Comparison of ENCODE assay signal across 7 mouse cellular contexts in the genomic region with DNA sequence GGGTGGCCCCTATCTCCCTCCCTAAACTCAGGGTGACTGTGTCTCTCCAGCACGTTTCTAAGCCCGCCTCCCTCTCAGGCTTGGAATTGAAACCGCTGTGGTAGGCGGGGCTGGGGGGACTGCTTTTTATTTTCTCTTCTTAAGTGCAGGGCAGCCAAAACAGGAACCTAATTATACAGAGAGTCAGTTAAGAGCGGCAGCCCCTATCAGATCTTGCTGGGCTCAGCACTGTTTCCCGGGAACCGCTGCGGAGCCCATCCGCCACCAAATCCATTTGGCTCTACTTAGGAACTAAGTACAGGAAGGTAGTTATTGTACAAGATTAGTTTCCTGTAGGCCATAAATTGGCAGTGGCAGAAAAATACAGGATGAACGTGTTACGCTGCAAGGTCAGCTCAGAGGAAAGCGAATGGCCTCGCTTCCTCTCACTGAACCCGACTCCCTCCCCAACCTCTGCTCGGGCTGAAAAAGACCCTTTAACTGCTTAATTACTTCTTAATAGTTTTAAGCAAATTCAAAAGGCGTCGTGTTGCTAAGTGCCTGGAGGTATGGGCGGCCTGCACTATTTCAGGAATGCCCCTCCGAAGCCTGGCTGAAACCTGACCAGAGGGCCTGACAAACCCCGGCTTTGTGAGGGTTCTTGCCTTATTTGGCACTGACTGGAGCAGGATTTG.
DNase-seq lines count a peak whose midpoint lies in the region; ATAC-seq lines count a peak whose summit lies in the region.

No protein-coding gene starts in this region.

- peak overlapping the region; percentile 89 for H3K27ac ChIP-seq in embryonic facial prominence, embryonic 15.5 days (replicated peaks)

- H3K27me3 ChIP-seq in embryonic facial prominence, embryonic 15.5 days, result no peaks in the 10 kb centered on the region
- H3K27me3 ChIP-seq in megakaryocyte, embryonic 14.5 days (replicated peaks), result peaks cover 52% of the 10 kb centered on the region

- intact Hi-C loops in heart, postnatal 25 days (cut with DNase I), result no loop called here

- 6% methylated on average over 20 of the region's 20 CpGs for WGBS in embryonic facial prominence, embryonic 15.5 days

- ATAC-seq in embryonic facial prominence, embryonic 15.5 days (ENCODE audit: insufficient number of reproducible peaks, low FRiP score, low TSS enrichment, low read depth), result peak; percentile 61

- peak overlapping the region; percentile 38 for H3K4me2 ChIP-seq in embryonic facial prominence, embryonic 15.5 days (replicated peaks)

- no peak overlapping the region for H3K9ac ChIP-seq in embryonic facial prominence, embryonic 15.5 days

- H3K36me3 ChIP-seq in embryonic facial prominence, embryonic 15.5 days, result no peaks in the 10 kb centered on the region
- H3K36me3 ChIP-seq in megakaryocyte, embryonic 14.5 days (replicated peaks; ENCODE audit: low read length), result no peaks in the 10 kb centered on the region

- peak; percentile 29 to 54 for DNase-seq in CD8-positive naive resting alpha-beta T cell, adult 2 months (ENCODE audit: low read depth in 2 of 2, low spot score in 2 of 2)
- DNase-seq in NIH3T3 (ENCODE audit: low read depth), result peak; percentile 50
- DNase-seq in heart, postnatal 25 days (ENCODE audit: low spot score), result peak; percentile 26
- DNase-seq in kidney, postnatal 36 days, result peak; percentile 80 to 85
- peak; percentile 73 to 80 for DNase-seq in spleen, postnatal 36 days (ENCODE audit: low spot score in 2 of 2)

- peaks cover 65% of the 10 kb centered on the region for H3K4me1 ChIP-seq in embryonic facial prominence, embryonic 15.5 days
- H3K4me1 ChIP-seq in megakaryocyte, embryonic 14.5 days, result peaks cover 72% of the 10 kb centered on the region

- H3K9me3 ChIP-seq in embryonic facial prominence, embryonic 15.5 days (replicated peaks), result no peaks in the 10 kb centered on the region
- H3K9me3 ChIP-seq in megakaryocyte, embryonic 14.5 days, result peaks cover 5% of the 10 kb centered on the region; the same call in 1 of the 2 replicates

- H3K4me3 ChIP-seq in embryonic facial prominence, embryonic 15.5 days (replicated peaks), result no peak overlapping the region
- peak overlapping the region; percentile 88 for H3K4me3 ChIP-seq in megakaryocyte, embryonic 14.5 days (replicated peaks)

Comparison
In these comparisons a context has a peak if more than half of its experiments do, and no peak if none do; other contexts are left out.
1. DNase-seq: peak in every context shown above with its lines; median percentile 82 in kidney, postnatal 36 days; 76 in spleen, postnatal 36 days; 50 in NIH3T3; 42 in CD8-positive naive resting alpha-beta T cell, adult 2 months; 26 in heart, postnatal 25 days.